Mouse (Mus musculus): ENCODE measurements at regions not wholly inside any gene's neighbourhood (a gene's known extent, or its start where the extent isn't known, plus 50 kb on each side); places are given as distances from the start of the nearest gene placed in this dataset.

GRCm38 (mm10) chr17:48774172-48774890 is 157.8 kb upstream of the Lrfn2 start:
- no peak for TF ChIP-seq USF1 (IDR thresholded peaks at IDR 0.05; ENCODE audit: low read depth)
- no peak for TF ChIP-seq POLR2A (IDR thresholded peaks at IDR 0.05; ENCODE audit: insufficient read length, low read depth)
- TF ChIP-seq TCF12 (IDR thresholded peaks at IDR 0.05; ENCODE audit: insufficient read depth, poor library complexity, severe bottlenecking): no peak
- no peak for TF ChIP-seq CEBPB (IDR thresholded peaks at IDR 0.05; ENCODE audit: insufficient read depth, poor library complexity, severe bottlenecking)
- TF ChIP-seq TCF3 (IDR thresholded peaks at IDR 0.05; ENCODE audit: insufficient read length, low read depth): no peak
- no peak for TF ChIP-seq POLR2AphosphoS2 (IDR thresholded peaks at IDR 0.05; ENCODE audit: insufficient read length, low read depth)
- no peak for TF ChIP-seq MYOG (IDR thresholded peaks at IDR 0.05; ENCODE audit: control insufficient read depth in 1 of 3, insufficient read depth in 1 of 3, insufficient read length in 2 of 3, low read depth in 2 of 3)
- no peak for TF ChIP-seq MAX (IDR thresholded peaks at IDR 0.05; ENCODE audit: low read depth)
- TF ChIP-seq E2F4 (IDR thresholded peaks at IDR 0.05; ENCODE audit: insufficient read depth): no peak
- no peak for TF ChIP-seq SRF (IDR thresholded peaks at IDR 0.05; ENCODE audit: control insufficient read depth, insufficient read length, low read depth)
